Mouse (Mus musculus): Measurements from ENCODE around the gene Zbed5. TPM values are rescaled to one million over a fixed set of nuclear protein-coding genes. Genes with fewer than 3 reads are reported as not detected.
"Not testable (repeated sequence)": the region's sequence is repeated elsewhere in the genome, so short reads cannot be mapped to it uniquely, and the experiment has no call there.

Gene Zbed5
- polyA plus RNA-seq, 1 experiment from 2014 or later: 2.4 TPM

GRCm38 (mm10) chr5:129940736-129941494 lies 45.4 kb downstream of the Zbed5 start:
- 5% methylated on average over 9 of the region's 9 CpGs for WGBS
- peak overlapping the region; percentile 52 for H3K27ac ChIP-seq (ENCODE audit: low read length)

GRCm38 (mm10) chr5:129941495-129942045 lies 46.0 kb downstream of the Zbed5 start, which contains the start of gene Vkorc1l1:
Gene Vkorc1l1, plus strand, starts transcription at chr5:129941970.
- ATAC-seq: peak; percentile 98
- 0% methylated on average over 59 of the region's 59 CpGs for WGBS

More at GRCm38 (mm10) chr5:129940736-129941494, 45.4 kb downstream of the Zbed5 start:
- no peaks in the 10 kb centered on the region for H3K36me3 ChIP-seq (ENCODE audit: control insufficient read depth, insufficient read depth, low read length)
- ATAC-seq: peak; percentile 50; the same call in 1 of the 2 replicates
- peak overlapping the region; percentile 57 for H3K4me3 ChIP-seq (ENCODE audit: low read length)
- no peaks in the 10 kb centered on the region for H3K9me3 ChIP-seq (ENCODE audit: control insufficient read depth, low read length)
- H3K9ac ChIP-seq (ENCODE audit: low read depth, low read length): peak overlapping the region; percentile 36; the same call in 1 of the 2 replicates
- H3K4me1 ChIP-seq (ENCODE audit: control insufficient read depth, insufficient read depth, low read length): 0 out of 2 replicates have a peak, but pooled peaks cover 2% of the 10 kb centered on the region
- H3K4me2 ChIP-seq (ENCODE audit: low read depth, low read length): peak overlapping the region; percentile 50
- no peaks in the 10 kb centered on the region for H3K27me3 ChIP-seq (replicated peaks; ENCODE audit: control insufficient read depth, insufficient read depth, low read length)

GRCm38 (mm10) chr5:129942073-129942939 lies 46.8 kb downstream of the Zbed5 start:
- Histone ChIP-seq H3K4me2 (ENCODE audit: low read depth, low read length) (peak overlapping the region; percentile 67), H3K27ac (ENCODE audit: low read length) (peak overlapping the region; percentile 64), H3K4me3 (ENCODE audit: low read length) (peak overlapping the region; percentile 72), H3K9ac (ENCODE audit: low read depth, low read length) (peak overlapping the region; percentile 75)
- ATAC-seq: peak; percentile 51
- not testable (repeated sequence) for H3K27me3 ChIP-seq (replicated peaks; ENCODE audit: control insufficient read depth, insufficient read depth, low read length); H3K9me3 ChIP-seq (ENCODE audit: control insufficient read depth, low read length); H3K4me1 ChIP-seq (ENCODE audit: control insufficient read depth, insufficient read depth, low read length); H3K36me3 ChIP-seq (ENCODE audit: control insufficient read depth, insufficient read depth, low read length)
- under 1% methylated on average over 47 of the region's 82 CpGs for WGBS

More at GRCm38 (mm10) chr5:129941495-129942045, 46.0 kb downstream of the Zbed5 start, which contains the start of gene Vkorc1l1:
- peak within 1 kb of the TSS; percentile 72 for H3K4me3 ChIP-seq (ENCODE audit: low read length)
- H3K9me3 ChIP-seq (ENCODE audit: control insufficient read depth, low read length): no peaks in the 10 kb centered on the region
- no peaks in the 10 kb centered on the region for H3K27me3 ChIP-seq (replicated peaks; ENCODE audit: control insufficient read depth, insufficient read depth, low read length)
- H3K36me3 ChIP-seq (ENCODE audit: control insufficient read depth, insufficient read depth, low read length): no peaks in the 10 kb centered on the region
- peak within 1 kb of the TSS; percentile 64 for H3K27ac ChIP-seq (ENCODE audit: low read length)
- H3K9ac ChIP-seq (ENCODE audit: low read depth, low read length): peak within 1 kb of the TSS; percentile 75
- H3K4me2 ChIP-seq (ENCODE audit: low read depth, low read length): peak within 1 kb of the TSS; percentile 67
- H3K4me1 ChIP-seq (ENCODE audit: control insufficient read depth, insufficient read depth, low read length): 0 out of 2 replicates have a peak, but pooled peaks cover 2% of the 10 kb centered on the region

- WGBS: 67% methylated on average over 1 of the region's 1 CpGs
- peaks cover 8% of the 10 kb centered on the region for H3K4me1 ChIP-seq (ENCODE audit: control insufficient read depth, insufficient read depth, low read length)
- no peak overlapping the region for H3K4me3 ChIP-seq (ENCODE audit: low read length)
- H3K36me3 ChIP-seq (ENCODE audit: control insufficient read depth, insufficient read depth, low read length): no peaks in the 10 kb centered on the region
- no peak for ATAC-seq
- no peaks in the 10 kb centered on the region for H3K27me3 ChIP-seq (replicated peaks; ENCODE audit: control insufficient read depth, insufficient read depth, low read length)
- no peak overlapping the region for H3K9ac ChIP-seq (ENCODE audit: low read depth, low read length)
- H3K27ac ChIP-seq (ENCODE audit: low read length): no peak overlapping the region
- no peaks in the 10 kb centered on the region for H3K9me3 ChIP-seq (ENCODE audit: control insufficient read depth, low read length)
- no peak overlapping the region for H3K4me2 ChIP-seq (ENCODE audit: low read depth, low read length)
Observed at GRCm38 (mm10) chr5:129943402-129943801, 47.9 kb downstream of the Zbed5 start.

GRCm38 (mm10) chr5:129947528-129948033 lies 52.1 kb downstream of the Zbed5 start:
- H3K4me1 ChIP-seq (ENCODE audit: control insufficient read depth, insufficient read depth, low read length): peaks cover 6% of the 10 kb centered on the region
- H3K4me2 ChIP-seq (ENCODE audit: low read depth, low read length): no peak overlapping the region
- 55% methylated on average over 2 of the region's 2 CpGs for WGBS
- H3K9ac ChIP-seq (ENCODE audit: low read depth, low read length): no peak overlapping the region
- no peaks in the 10 kb centered on the region for H3K36me3 ChIP-seq (ENCODE audit: control insufficient read depth, insufficient read depth, low read length)
- H3K4me3 ChIP-seq (ENCODE audit: low read length): no peak overlapping the region
- no peaks in the 10 kb centered on the region for H3K9me3 ChIP-seq (ENCODE audit: control insufficient read depth, low read length)
- H3K27me3 ChIP-seq (replicated peaks; ENCODE audit: control insufficient read depth, insufficient read depth, low read length): no peaks in the 10 kb centered on the region
- H3K27ac ChIP-seq (ENCODE audit: low read length): peak overlapping the region; percentile 33; the same call in 1 of the 2 replicates
- ATAC-seq: 0 out of 2 replicates have a peak, but pooled peaks have one; percentile 58

GRCm38 (mm10) chr5:129952143-129952542 lies 56.6 kb downstream of the Zbed5 start:
- H3K4me3 ChIP-seq (ENCODE audit: low read length): no peak overlapping the region
- no peaks in the 10 kb centered on the region for H3K27me3 ChIP-seq (replicated peaks; ENCODE audit: control insufficient read depth, insufficient read depth, low read length)
- no peak overlapping the region for H3K27ac ChIP-seq (ENCODE audit: low read length)
- no peaks in the 10 kb centered on the region for H3K36me3 ChIP-seq (ENCODE audit: control insufficient read depth, insufficient read depth, low read length)
- no peak overlapping the region for H3K4me2 ChIP-seq (ENCODE audit: low read depth, low read length)
- ATAC-seq: no peak
- no peak overlapping the region for H3K9ac ChIP-seq (ENCODE audit: low read depth, low read length)
- 83% methylated on average over 4 of the region's 4 CpGs for WGBS
- H3K4me1 ChIP-seq (ENCODE audit: control insufficient read depth, insufficient read depth, low read length): peaks cover 8% of the 10 kb centered on the region
- H3K9me3 ChIP-seq (ENCODE audit: control insufficient read depth, low read length): no peaks in the 10 kb centered on the region

Other genes starting within 250 kb of the Zbed5 start
- gene Zfp11, start 225.6 kb upstream of the Zbed5 start, polyA plus RNA-seq (2015; fragmentation: Nextera tagmentation; extraction: Ambion mirVana): 2.6 and 3.1 TPM in 2 replicates
- not detected in 2 replicates for gene Sept14, start 187.2 kb upstream of the Zbed5 start, polyA plus RNA-seq (2015; fragmentation: Nextera tagmentation; extraction: Ambion mirVana)
- gene Mrps17, start 180.2 kb upstream of the Zbed5 start, polyA plus RNA-seq (2015; fragmentation: Nextera tagmentation; extraction: Ambion mirVana): 183 and 196 TPM in 2 replicates
- 73.9 and 80.4 TPM in 2 replicates for gene Nipsnap2, start 170.7 kb upstream of the Zbed5 start, polyA plus RNA-seq (2015; fragmentation: Nextera tagmentation; extraction: Ambion mirVana)
- gene Psph, start 108.3 kb upstream of the Zbed5 start, polyA plus RNA-seq (2015; fragmentation: Nextera tagmentation; extraction: Ambion mirVana): 48.0 and 57.1 TPM in 2 replicates
- gene Sumf2, start 48.7 kb upstream of the Zbed5 start, polyA plus RNA-seq (2015; fragmentation: Nextera tagmentation; extraction: Ambion mirVana): 33.4 and 35.3 TPM in 2 replicates
- 1,153 and 1,157 TPM in 2 replicates for gene Chchd2, start 8.3 kb upstream of the Zbed5 start, polyA plus RNA-seq (2015; fragmentation: Nextera tagmentation; extraction: Ambion mirVana)
- 0.11 TPM in 1 of 2 replicates, not detected in the other for gene Phkg1, start 2.8 kb downstream of the Zbed5 start, polyA plus RNA-seq (2015; fragmentation: Nextera tagmentation; extraction: Ambion mirVana)
- 2.1 and 2.3 TPM in 2 replicates for gene Nupr1l, start 12.8 kb downstream of the Zbed5 start, polyA plus RNA-seq (2015; fragmentation: Nextera tagmentation; extraction: Ambion mirVana)
- gene Vkorc1l1, start 46.2 kb downstream of the Zbed5 start, polyA plus RNA-seq (2015; fragmentation: Nextera tagmentation; extraction: Ambion mirVana): 22.1 and 28.8 TPM in 2 replicates
- 110 and 131 TPM in 2 replicates for gene Gusb, start 107.3 kb downstream of the Zbed5 start, polyA plus RNA-seq (2015; fragmentation: Nextera tagmentation; extraction: Ambion mirVana)
- 74.1 and 89.4 TPM in 2 replicates for gene Asl, start 133.5 kb downstream of the Zbed5 start, polyA plus RNA-seq (2015; fragmentation: Nextera tagmentation; extraction: Ambion mirVana)
- 37.2 and 38.7 TPM in 2 replicates for gene Crcp, start 133.6 kb downstream of the Zbed5 start, polyA plus RNA-seq (2015; fragmentation: Nextera tagmentation; extraction: Ambion mirVana)
- gene Tpst1, start 177.6 kb downstream of the Zbed5 start, polyA plus RNA-seq (2015; fragmentation: Nextera tagmentation; extraction: Ambion mirVana): 46.4 and 51.7 TPM in 2 replicates
- 3.7 and 4.1 TPM in 2 replicates for gene Kctd7, start 249.1 kb downstream of the Zbed5 start, polyA plus RNA-seq (2015; fragmentation: Nextera tagmentation; extraction: Ambion mirVana)

All from intestine, embryonic 16.5 days (tissue).